Mouse (Mus musculus) lung, embryonic 14.5 days (tissue): Measurements from ENCODE around the gene Rc3h1. TPM values are rescaled to one million over a fixed set of nuclear protein-coding genes. Genes with fewer than 3 reads are reported as not detected.

Experiments used
- ATAC-seq: fragments of 200-750 bp; cut with Nextera tagmentation; 2 replicates; pipeline ENCODE4 v1.8.0; 2017; ENCODE audit warnings: mild to moderate bottlenecking, moderate TSS enrichment, moderate library complexity; ENCODE audit not compliant: insufficient read depth
- DNase-seq: peaks from one replicate; pipeline ENCODE4 v3.0.0-alpha.2; 2015
- H3K27ac ChIP-seq: fragments of 300-500 bp; sonication (generic); 2 replicates; pipeline ENCODE4 v1.5.1; 2014; ENCODE audit warnings: low read depth, mild to moderate bottlenecking, moderate library complexity
- H3K27me3 ChIP-seq: fragments of 300-500 bp; sonication (generic); 2 replicates; pipeline ENCODE4 v1.6.1; 2014; ENCODE audit warnings: low read length, control low read depth; ENCODE audit not compliant: insufficient read depth
- H3K36me3 ChIP-seq: fragments of 300-500 bp; sonication (generic); 2 replicates; pipeline ENCODE4 v1.6.1; 2014; ENCODE audit warnings: control low read depth; ENCODE audit not compliant: insufficient read depth
- H3K4me1 ChIP-seq: fragments of 300-500 bp; sonication (generic); 2 replicates; pipeline ENCODE4 v1.6.1; 2014; ENCODE audit warnings: antibody characterized with exemption, control low read depth; ENCODE audit not compliant: insufficient read depth
- H3K4me2 ChIP-seq: fragments of 300-500 bp; sonication (generic); 2 replicates; pipeline ENCODE4 v1.6.1; 2014; ENCODE audit warnings: mild to moderate bottlenecking
- H3K4me3 ChIP-seq: fragments of 300-500 bp; sonication (generic); 2 replicates; pipeline ENCODE4 v1.5.1; 2014; ENCODE audit warnings: low read depth, low read length
- H3K9ac ChIP-seq: fragments of 300-500 bp; sonication (generic); 2 replicates; pipeline ENCODE4 v1.6.1; 2014
- H3K9me3 ChIP-seq: fragments of 300-500 bp; sonication (generic); 2 replicates; pipeline ENCODE4 v1.6.1; 2016; ENCODE audit warnings: low read depth, low read length, control low read depth
- CTCF ChIP-seq: IDR thresholded peaks from 2 replicates; pipeline ENCODE4 v1.5.1; 2016; ENCODE audit warnings: antibody characterized with exemption, low read depth
- WGBS: fragments of 180-500 bp; shearing (Covaris S2); extraction: QIAGEN DNeasy Blood & Tissue Kit; methylation state at CpG from one replicate; pipeline ENCODE4 v1.1.7; 2014; 5-methylcytosine and 5-hydroxymethylcytosine counted together
- polyA plus RNA-seq: library from polyadenylated mRNA; unstranded; fragments of >200 nt; fragmentation: Nextera tagmentation; extraction: Ambion mirVana; gene quantifications from 2 replicates; pipeline ENCODE4 v1.2.1, GENCODE M21; 2014

Rc3h1 gene
- polyA plus RNA-seq, 1 experiment from 2014 or later: 11.4 TPM

DNA sequence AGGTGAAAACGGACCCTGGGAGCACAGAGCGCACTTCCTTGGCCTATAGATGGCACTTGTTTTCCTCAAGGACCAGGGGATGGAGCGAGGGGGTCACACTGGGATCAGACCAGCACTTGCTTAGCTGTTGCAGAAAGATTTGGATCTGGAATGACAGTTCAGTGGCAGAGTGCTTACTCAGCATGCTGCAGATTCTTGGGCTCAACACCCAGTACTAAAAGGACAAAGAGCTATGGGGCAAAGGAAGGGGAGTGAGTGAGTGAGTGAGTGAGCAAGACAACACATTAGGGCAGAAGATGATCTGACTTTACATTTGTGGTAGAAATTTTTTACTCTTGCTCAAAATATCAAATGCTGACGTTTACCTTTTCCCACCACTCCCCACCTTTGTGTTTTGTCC, 98.7 kb downstream of the Rc3h1 start:
- TF ChIP-seq CTCF: no peak
- Histone ChIP-seq H3K4me3 (no peak overlapping the region), H3K27me3 (no peaks in the 10 kb centered on the region), H3K4me2 (no peak overlapping the region), H3K9me3 (no peaks in the 10 kb centered on the region), H3K9ac (no peak overlapping the region), H3K36me3 (peaks cover 19% of the 10 kb centered on the region; the same call in 1 of the 2 replicates), H3K27ac (no peak overlapping the region), H3K4me1 (no peaks in the 10 kb centered on the region)
- DNase-seq (no peak), ATAC-seq (no peak)
- WGBS: 69% methylated on average over 4 of the region's 4 CpGs

GRCm38 (mm10) chr1:161005526-161005925, 99.3 kb downstream of the Rc3h1 start:
- no peak for ATAC-seq
- Histone ChIP-seq H3K36me3 (peaks cover 19% of the 10 kb centered on the region; the same call in 1 of the 2 replicates), H3K27ac (no peak overlapping the region), H3K9me3 (no peaks in the 10 kb centered on the region), H3K4me3 (no peak overlapping the region), H3K27me3 (no peaks in the 10 kb centered on the region), H3K9ac (no peak overlapping the region), H3K4me1 (no peaks in the 10 kb centered on the region), H3K4me2 (no peak overlapping the region)
- WGBS: 68% methylated on average over 3 of the region's 3 CpGs
- DNase-seq: no peak
- no peak for TF ChIP-seq CTCF

- 90% methylated on average over 5 of the region's 5 CpGs for WGBS
- no peak for DNase-seq
- no peak overlapping the region for H3K4me2 ChIP-seq
- H3K4me3 ChIP-seq: no peak overlapping the region
- H3K36me3 ChIP-seq: peaks cover 19% of the 10 kb centered on the region; the same call in 1 of the 2 replicates
- H3K9ac ChIP-seq: no peak overlapping the region
- ATAC-seq: no peak
- no peaks in the 10 kb centered on the region for H3K4me1 ChIP-seq
- H3K9me3 ChIP-seq: no peaks in the 10 kb centered on the region
- TF ChIP-seq CTCF: no peak
- H3K27me3 ChIP-seq: no peaks in the 10 kb centered on the region
- no peak overlapping the region for H3K27ac ChIP-seq
These were observed 100.3 kb downstream of the Rc3h1 start for GRCm38 (mm10) chr1:161006471-161006870.

- no peak overlapping the region for H3K4me3 ChIP-seq
- no peak overlapping the region for H3K4me2 ChIP-seq
- H3K36me3 ChIP-seq: peaks cover 27% of the 10 kb centered on the region; the same call in 1 of the 2 replicates
- DNase-seq: no peak
- no peak for ATAC-seq
- H3K9ac ChIP-seq: no peak overlapping the region
- 93% methylated on average over 2 of the region's 2 CpGs for WGBS
- H3K27me3 ChIP-seq: no peaks in the 10 kb centered on the region
- no peaks in the 10 kb centered on the region for H3K9me3 ChIP-seq
- no peak overlapping the region for H3K27ac ChIP-seq
- H3K4me1 ChIP-seq: no peaks in the 10 kb centered on the region
- no peak for TF ChIP-seq CTCF
These were observed 101.8 kb downstream of the Rc3h1 start for GRCm38 (mm10) chr1:161008038-161008437.

DNA sequence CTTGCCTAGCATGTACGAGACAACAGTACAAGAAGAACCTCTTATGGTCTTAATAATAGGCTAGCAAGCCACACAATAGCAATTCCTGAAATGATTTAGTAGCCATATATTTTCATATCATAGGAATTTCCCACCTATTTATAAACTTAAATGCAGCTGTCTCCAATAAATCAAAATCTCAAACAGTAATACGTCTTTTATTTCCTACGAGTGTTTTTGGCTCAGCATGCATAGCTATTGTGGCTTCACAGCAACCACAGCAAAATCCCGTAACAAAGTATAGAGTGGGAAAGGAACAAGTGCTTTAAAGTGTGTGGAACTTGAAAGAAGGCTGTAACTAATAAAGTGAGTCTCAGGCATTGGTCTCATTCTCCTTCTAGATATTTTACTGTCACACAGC, 104.2 kb downstream of the Rc3h1 start:
- Histone ChIP-seq H3K4me1 (no peaks in the 10 kb centered on the region), H3K27me3 (no peaks in the 10 kb centered on the region), H3K4me2 (no peak overlapping the region), H3K9ac (no peak overlapping the region), H3K27ac (no peak overlapping the region), H3K36me3 (peaks cover 21% of the 10 kb centered on the region; the same call in 1 of the 2 replicates), H3K9me3 (no peaks in the 10 kb centered on the region), H3K4me3 (no peak overlapping the region)
- DNase-seq: no peak
- WGBS: 77% methylated on average over 4 of the region's 4 CpGs
- ATAC-seq: no peak
- no peak for TF ChIP-seq CTCF

DNA sequence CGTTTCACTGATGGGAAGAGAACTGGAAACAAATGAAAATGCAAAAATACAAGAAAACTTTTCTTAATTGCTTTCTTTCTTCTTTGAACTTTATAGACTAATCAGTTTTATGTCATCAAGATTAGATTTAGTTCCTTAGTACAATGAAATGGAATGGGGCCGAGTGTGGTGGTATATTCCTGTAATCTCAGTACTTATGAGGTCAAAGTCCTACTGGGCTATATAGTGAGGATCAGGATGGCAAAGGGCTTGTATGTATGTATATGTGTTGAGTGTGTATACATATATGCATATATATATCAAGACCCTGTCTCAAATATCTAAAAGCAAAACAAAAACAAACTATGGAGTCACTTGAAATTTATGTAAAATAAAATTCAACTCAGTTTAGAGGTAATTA, 110.2 kb downstream of the Rc3h1 start:
- Histone ChIP-seq H3K9me3 (no peaks in the 10 kb centered on the region), H3K36me3 (peaks cover 45% of the 10 kb centered on the region), H3K9ac (no peak overlapping the region), H3K27ac (no peak overlapping the region), H3K27me3 (no peaks in the 10 kb centered on the region), H3K4me1 (no peaks in the 10 kb centered on the region), H3K4me2 (no peak overlapping the region), H3K4me3 (no peak overlapping the region)
- TF ChIP-seq CTCF: no peak
- no peak for ATAC-seq
- 88% methylated on average over 2 of the region's 2 CpGs for WGBS
- no peak for DNase-seq

GRCm38 (mm10) chr1:161020051-161020450, 113.8 kb downstream of the Rc3h1 start:
- Histone ChIP-seq H3K27me3 (no peaks in the 10 kb centered on the region), H3K9ac (no peak overlapping the region), H3K9me3 (no peaks in the 10 kb centered on the region), H3K4me3 (no peak overlapping the region), H3K4me1 (no peaks in the 10 kb centered on the region), H3K36me3 (peaks cover 41% of the 10 kb centered on the region), H3K27ac (no peak overlapping the region), H3K4me2 (no peak overlapping the region)
- 90% methylated on average over 14 of the region's 14 CpGs for WGBS
- no peak for DNase-seq
- ATAC-seq: no peak
- TF ChIP-seq CTCF: no peak

Other genes starting within 250 kb of the Rc3h1 start
- 18.9 and 19.3 TPM in 2 replicates for gene Rabgap1l, start 113.2 kb upstream of the Rc3h1 start, polyA plus RNA-seq
- 1.3 and 1.6 TPM in 2 replicates for gene Serpinc1, start 72.2 kb downstream of the Rc3h1 start, polyA plus RNA-seq
- gene Zbtb37, start 128.4 kb downstream of the Rc3h1 start, polyA plus RNA-seq: 9.5 and 12.2 TPM in 2 replicates
- gene Dars2, start 164.2 kb downstream of the Rc3h1 start, polyA plus RNA-seq: 37.0 and 42.4 TPM in 2 replicates
- 35.9 and 38.0 TPM in 2 replicates for gene Cenpl, start 164.3 kb downstream of the Rc3h1 start, polyA plus RNA-seq
- gene Klhl20, start 225.1 kb downstream of the Rc3h1 start, polyA plus RNA-seq: 17.7 and 18.5 TPM in 2 replicates
- 1.0 and 1.3 TPM in 2 replicates for gene Ankrd45, start 236.3 kb downstream of the Rc3h1 start, polyA plus RNA-seq